Mouse (Mus musculus) testis, adult 2 months (tissue): ENCODE data around the gene Ggt1. TPM values are rescaled to one million over a fixed set of nuclear protein-coding genes. Genes with fewer than 3 reads are reported as not detected.
A peak's percentile ranks its signal among the peaks of the same experiment; 100 is the strongest.

Experiments used
- H3K27ac ChIP-seq: fragments of 200-500 bp; 2 replicates; pipeline ENCODE4 v1.5.1; 2012; ENCODE audit warnings: low read depth, low read length; ENCODE audit not compliant: control insufficient read depth, insufficient read depth
- H3K27me3 ChIP-seq: fragments of 200-500 bp; 2 replicates; pipeline ENCODE4 v1.6.1; 2012; ENCODE audit warnings: mild to moderate bottlenecking, low read length, moderate library complexity; ENCODE audit not compliant: control insufficient read depth, insufficient read depth
- H3K36me3 ChIP-seq: fragments of 200-500 bp; 2 replicates; pipeline ENCODE4 v1.6.1; 2012; ENCODE audit warnings: mild to moderate bottlenecking, low read length; ENCODE audit not compliant: control insufficient read depth, insufficient read depth
- H3K4me1 ChIP-seq: fragments of 200-500 bp; 2 replicates; pipeline ENCODE4 v1.6.1; 2012; ENCODE audit warnings: low read length; ENCODE audit not compliant: control insufficient read depth, insufficient read depth
- H3K4me3 ChIP-seq: fragments of 200-500 bp; 2 replicates; pipeline ENCODE4 v1.5.1; 2012; ENCODE audit warnings: low read depth, mild to moderate bottlenecking, low read length, moderate library complexity, mixed read lengths; ENCODE audit not compliant: control insufficient read depth
- CTCF ChIP-seq: fragments of 200-500 bp; IDR thresholded peaks from 2 replicates; pipeline ENCODE4 v1.5.1; 2012; ENCODE audit warnings: low read depth, mild to moderate bottlenecking, inconsistent platforms, low read length, moderate library complexity; ENCODE audit not compliant: control insufficient read depth, insufficient read depth, insufficient replicate concordance
- POLR2A ChIP-seq: fragments of 200-500 bp; IDR thresholded peaks from 2 replicates; pipeline ENCODE4 v1.6.1; 2012; ENCODE audit warnings: low read depth, mild to moderate bottlenecking, inconsistent platforms, low read length, moderate library complexity; ENCODE audit not compliant: control insufficient read depth
- polyA plus RNA-seq: library from polyadenylated mRNA; depleted of rRNA; stranded (reverse); fragments of >200 nt; gene quantifications from 2 replicates; pipeline ENCODE4 v1.2.3, GENCODE M21; 2012

The Ggt1 gene
- polyA plus RNA-seq, 1 experiment, result 1.6 TPM

DNA sequence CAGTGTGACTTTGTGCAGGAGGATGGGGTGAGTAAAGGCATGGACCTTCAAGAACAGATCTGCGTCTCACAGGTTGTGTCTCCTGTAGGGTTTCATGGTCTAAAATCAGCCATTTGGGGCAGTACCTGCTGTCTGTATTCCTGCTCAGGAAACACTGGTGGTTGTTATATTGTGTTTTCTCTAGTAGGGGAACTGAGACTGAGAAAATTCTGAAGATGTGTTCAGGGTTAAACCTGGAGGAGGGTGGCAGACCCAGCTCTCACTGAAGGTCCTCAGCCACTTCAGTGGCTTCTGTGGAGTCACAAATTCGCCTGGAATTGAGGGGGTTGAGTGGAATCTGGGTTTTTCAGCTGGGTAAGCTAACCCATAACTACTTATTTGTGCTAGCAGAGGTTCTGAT lies 31.1 kb upstream of the Ggt1 start:
- no peaks in the 10 kb centered on the region; the same call in 1 of the 2 replicates for H3K4me1 ChIP-seq
- peak overlapping the region; percentile 25; the same call in 1 of the 2 replicates for H3K4me3 ChIP-seq
- H3K36me3 ChIP-seq, result peaks cover 5% of the 10 kb centered on the region
- TF ChIP-seq CTCF (no peak), POLR2A (no peak)
- no peaks in the 10 kb centered on the region for H3K27me3 ChIP-seq
- peak overlapping the region; percentile 40 for H3K27ac ChIP-seq

DNA sequence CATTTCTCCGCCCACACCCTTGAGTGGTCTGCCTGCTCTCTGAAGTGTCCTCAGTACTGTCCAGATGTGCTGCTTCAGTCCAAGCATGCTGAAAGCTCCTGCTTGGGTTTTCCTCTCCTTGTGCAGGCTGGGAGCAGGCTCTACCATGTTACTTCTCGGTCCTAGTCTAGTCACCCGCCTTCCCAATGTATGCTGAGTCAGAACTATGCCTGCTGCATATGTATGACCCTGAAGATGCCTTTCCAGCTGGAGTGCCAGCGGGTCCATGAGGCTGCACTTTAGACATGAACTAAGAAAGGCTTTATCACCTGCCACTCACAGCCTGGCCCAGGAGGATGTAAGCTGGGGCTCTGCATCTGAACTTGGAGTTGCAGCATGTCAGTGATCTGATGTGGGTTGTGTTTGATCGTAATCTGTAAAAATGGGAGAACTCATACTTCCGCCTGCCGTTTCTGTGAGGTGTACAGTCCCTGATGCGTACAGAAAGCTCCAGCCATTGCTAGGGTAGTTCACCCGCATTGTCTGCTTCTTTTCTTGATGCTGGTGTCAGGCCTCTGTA lies 29.8 kb upstream of the Ggt1 start:
- H3K27me3 ChIP-seq, result no peaks in the 10 kb centered on the region
- no peaks in the 10 kb centered on the region; the same call in 1 of the 2 replicates for H3K4me1 ChIP-seq
- TF ChIP-seq POLR2A (no peak), CTCF (no peak)
- peaks cover 5% of the 10 kb centered on the region for H3K36me3 ChIP-seq
- no peak overlapping the region for H3K4me3 ChIP-seq
- H3K27ac ChIP-seq, result no peak overlapping the region

DNA sequence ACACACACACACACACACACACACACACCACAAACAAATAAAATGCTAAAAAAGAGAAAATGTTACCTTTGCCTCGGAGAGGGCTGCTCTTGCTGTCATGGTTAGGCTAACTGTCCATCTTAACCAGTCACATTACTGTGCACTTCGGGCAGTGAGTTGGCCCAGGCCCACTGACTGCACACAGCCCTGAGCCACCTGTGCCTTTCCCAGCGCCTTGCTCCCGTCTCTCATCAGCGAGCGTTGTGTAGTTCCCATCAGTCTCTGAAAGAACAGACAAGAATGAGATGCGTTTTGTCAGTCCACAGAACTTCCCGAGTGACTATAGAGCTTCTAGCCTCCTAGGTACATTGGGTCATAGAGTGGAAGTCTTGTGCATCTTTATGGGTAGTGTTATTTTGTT lies 27.2 kb upstream of the Ggt1 start:
- TF ChIP-seq POLR2A, result no peak
- TF ChIP-seq CTCF, result no peak
- Histone ChIP-seq H3K36me3 (peaks cover 5% of the 10 kb centered on the region), H3K4me3 (no peak overlapping the region), H3K27me3 (no peaks in the 10 kb centered on the region), H3K4me1 (no peaks in the 10 kb centered on the region; the same call in 1 of the 2 replicates), H3K27ac (no peak overlapping the region)

DNA sequence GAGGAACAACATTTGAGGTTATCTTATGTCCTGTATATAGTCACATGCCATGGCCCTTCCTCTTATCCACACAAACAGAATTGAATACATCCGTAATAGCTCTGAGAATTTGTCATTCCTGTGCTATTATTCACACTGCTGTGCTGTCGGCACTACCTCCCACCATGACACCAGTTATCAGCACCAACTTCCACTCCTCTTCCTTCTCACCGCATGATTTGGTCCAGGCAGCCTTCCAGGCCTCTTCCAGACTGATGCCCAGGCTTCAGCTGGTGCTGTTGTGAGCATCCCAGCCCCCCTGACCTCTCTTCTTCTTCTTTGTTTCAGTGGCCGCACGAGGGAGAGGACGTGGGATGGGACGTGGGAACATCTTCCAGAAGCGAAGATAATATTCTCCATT lies 26.5 kb upstream of the Ggt1 start:
- no peaks in the 10 kb centered on the region for H3K27me3 ChIP-seq
- no peak overlapping the region for H3K4me3 ChIP-seq
- H3K27ac ChIP-seq, result no peak overlapping the region
- H3K4me1 ChIP-seq, result no peaks in the 10 kb centered on the region; the same call in 1 of the 2 replicates
- peaks cover 5% of the 10 kb centered on the region for H3K36me3 ChIP-seq
- TF ChIP-seq POLR2A (no peak), CTCF (no peak)

DNA sequence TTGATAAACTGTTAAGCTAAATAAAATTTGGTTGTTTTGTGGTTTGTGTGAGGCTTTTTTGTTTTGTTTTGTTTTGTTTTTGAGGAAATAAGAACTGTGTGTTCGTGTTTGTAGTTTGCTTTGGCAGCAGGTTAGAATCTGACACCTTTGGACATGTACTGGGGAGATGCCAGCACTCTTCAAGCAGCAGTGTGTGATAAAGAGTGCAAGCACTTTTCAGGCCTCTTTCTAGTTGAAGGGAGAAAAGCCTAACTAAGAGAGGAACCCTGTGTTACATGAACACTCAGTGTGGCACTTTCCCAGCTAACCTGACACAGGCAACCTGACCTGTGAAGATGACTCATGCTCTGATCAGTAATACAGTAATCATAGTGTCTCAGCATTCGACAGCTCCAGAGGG lies 26.0 kb upstream of the Ggt1 start:
- Histone ChIP-seq H3K27me3 (no peaks in the 10 kb centered on the region), H3K4me1 (no peaks in the 10 kb centered on the region; the same call in 1 of the 2 replicates), H3K4me3 (no peak overlapping the region), H3K36me3 (peaks cover 5% of the 10 kb centered on the region), H3K27ac (no peak overlapping the region)
- TF ChIP-seq POLR2A, result no peak
- TF ChIP-seq CTCF, result no peak

DNA sequence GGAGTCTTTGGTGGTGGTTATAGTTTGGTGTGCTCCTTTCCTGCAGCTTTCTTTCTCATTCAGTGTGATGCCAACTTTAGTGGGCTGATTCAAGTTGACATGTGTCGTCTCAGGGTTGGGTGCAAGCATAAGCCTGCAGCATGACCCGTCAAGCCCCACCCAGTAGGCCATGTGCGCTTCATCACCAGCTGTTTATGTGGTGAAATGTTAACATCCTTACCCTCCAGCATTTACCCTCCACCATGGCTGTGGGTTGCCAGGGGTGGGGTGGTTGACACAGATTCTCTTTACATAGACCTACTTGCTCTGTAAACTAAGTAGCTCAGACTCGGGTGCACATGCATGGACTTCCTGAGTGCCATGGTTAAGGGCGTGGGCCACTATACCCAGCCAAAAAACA lies 25.3 kb upstream of the Ggt1 start:
- Histone ChIP-seq H3K4me3 (no peak overlapping the region), H3K4me1 (no peaks in the 10 kb centered on the region), H3K27me3 (no peaks in the 10 kb centered on the region), H3K36me3 (peaks cover 5% of the 10 kb centered on the region), H3K27ac (no peak overlapping the region)
- TF ChIP-seq CTCF (no peak), POLR2A (no peak)

DNA sequence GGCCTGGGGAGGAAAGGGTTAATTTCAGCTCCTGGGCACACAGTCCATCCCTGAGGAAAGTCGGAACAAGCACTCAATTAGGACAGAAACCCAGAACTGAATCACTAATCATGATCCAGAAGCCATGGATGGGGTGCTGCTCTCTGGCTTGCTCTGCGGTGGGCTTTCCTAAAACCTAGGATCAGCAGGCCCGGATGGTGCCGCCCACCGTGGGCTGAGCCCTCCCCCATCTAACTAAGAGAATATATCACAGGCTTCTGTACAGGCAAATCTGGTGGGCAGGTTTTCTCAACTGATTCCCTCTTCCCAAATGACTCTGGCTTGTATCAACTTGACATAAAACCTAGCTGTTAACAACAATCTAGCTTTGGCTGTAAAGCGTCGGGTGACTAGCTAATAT lies 13.5 kb upstream of the Ggt1 start:
- Histone ChIP-seq H3K4me1 (peaks cover 7% of the 10 kb centered on the region), H3K36me3 (no peaks in the 10 kb centered on the region), H3K27ac (no peak overlapping the region), H3K4me3 (no peak overlapping the region), H3K27me3 (no peaks in the 10 kb centered on the region)
- TF ChIP-seq CTCF (no peak), POLR2A (no peak)
